Mouse (Mus musculus) E14TG2a.4 (cell line): ENCODE data around the gene 4430402I18Rik.

Source experiments
- H3K27me3 ChIP-seq: 2 replicates; pipeline ENCODE4 v1.6.1; 2014; ENCODE audit warnings: low read length, control low read depth; ENCODE audit not compliant: insufficient read depth
- H3K36me3 ChIP-seq: 2 replicates; pipeline ENCODE4 v1.6.1; 2014; ENCODE audit warnings: low read length, control low read depth; ENCODE audit not compliant: insufficient read depth
- H3K4me1 ChIP-seq: replicated peaks from 2 replicates; pipeline ENCODE4 v1.6.1; 2014; ENCODE audit warnings: low read depth, low read length, control low read depth
- H3K4me3 ChIP-seq: replicated peaks from 2 replicates; pipeline ENCODE4 v1.5.1; 2014; ENCODE audit warnings: mild to moderate bottlenecking, low read length
- H3K9me3 ChIP-seq: 2 replicates; pipeline ENCODE4 v1.6.1; 2014; ENCODE audit warnings: low read length, control low read depth
- CTCF ChIP-seq: conservative IDR thresholded peaks from 2 replicates; pipeline ENCODE4 v1.5.1; 2014; ENCODE audit warnings: low read length
- NANOG ChIP-seq: IDR thresholded peaks from 2 replicates; pipeline ENCODE4 v1.6.1; 2014; ENCODE audit warnings: borderline replicate concordance, low read length, mixed read lengths
- POU5F1 ChIP-seq: IDR thresholded peaks from 2 replicates; pipeline ENCODE4 v1.6.1; 2014; ENCODE audit warnings: low read length, borderline replicate concordance

The 4430402I18Rik gene

GRCm38 (mm10) chr19:28917839-28918238 lies 49.8 kb downstream of the 4430402I18Rik start:
- TF ChIP-seq CTCF (no peak), POU5F1 (no peak), NANOG (no peak)
- Histone ChIP-seq H3K27me3 (no peaks in the 10 kb centered on the region), H3K4me3 (no peak overlapping the region), H3K9me3 (no peaks in the 10 kb centered on the region), H3K36me3 (no peaks in the 10 kb centered on the region), H3K4me1 (no peaks in the 10 kb centered on the region)

GRCm38 (mm10) chr19:28916492-28916891 lies 51.1 kb downstream of the 4430402I18Rik start:
- no peaks in the 10 kb centered on the region for H3K36me3 ChIP-seq
- TF ChIP-seq CTCF (no peak), NANOG (no peak)

DNA sequence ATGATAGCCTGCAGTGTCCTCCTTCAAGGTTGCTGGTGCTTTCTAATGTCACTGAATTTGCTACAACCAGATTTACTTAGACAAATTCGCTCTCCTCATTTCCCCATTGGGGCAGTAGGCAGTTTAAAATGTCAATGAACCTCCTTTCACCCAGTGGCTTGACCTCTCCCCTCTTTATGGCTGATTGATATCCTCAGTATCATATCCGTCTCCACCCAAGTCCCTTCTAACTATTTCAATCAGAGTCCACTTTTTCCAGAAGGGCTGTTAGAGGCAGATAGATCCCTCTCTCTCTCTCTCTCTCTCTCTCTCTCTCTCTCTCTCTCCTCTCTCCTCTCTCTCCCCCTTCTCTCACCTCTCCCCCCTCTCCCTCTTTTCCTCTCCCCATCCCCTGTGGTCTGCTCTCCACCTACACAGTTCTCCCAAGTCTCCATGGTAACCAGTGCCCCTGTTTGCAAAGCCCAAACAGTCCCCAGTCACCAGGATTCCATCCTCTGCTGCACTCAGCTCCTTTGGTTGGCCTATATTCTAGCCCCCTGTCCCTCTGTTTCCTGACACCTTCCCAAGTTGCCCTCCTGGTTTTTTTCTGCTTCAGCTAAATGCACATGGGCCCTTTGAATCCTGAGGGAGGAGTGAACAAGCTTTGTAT lies 51.9 kb downstream of the 4430402I18Rik start:
- no peaks in the 10 kb centered on the region for H3K27me3 ChIP-seq
- TF ChIP-seq CTCF (no peak), POU5F1 (no peak), NANOG (no peak)
- H3K9me3 ChIP-seq, result no peaks in the 10 kb centered on the region
- H3K4me3 ChIP-seq, result no peak overlapping the region
- no peaks in the 10 kb centered on the region for H3K36me3 ChIP-seq
- no peaks in the 10 kb centered on the region for H3K4me1 ChIP-seq

More at GRCm38 (mm10) chr19:28916492-28916891, 51.1 kb downstream of the 4430402I18Rik start:
- H3K4me1 ChIP-seq, result no peaks in the 10 kb centered on the region
- H3K4me3 ChIP-seq, result no peak overlapping the region
- H3K27me3 ChIP-seq, result no peaks in the 10 kb centered on the region
- no peaks in the 10 kb centered on the region for H3K9me3 ChIP-seq

- no peaks in the 10 kb centered on the region for H3K36me3 ChIP-seq
- TF ChIP-seq NANOG (no peak), POU5F1 (no peak), CTCF (no peak)
- no peak overlapping the region for H3K4me3 ChIP-seq
- H3K27me3 ChIP-seq, result no peaks in the 10 kb centered on the region
- no peaks in the 10 kb centered on the region for H3K4me1 ChIP-seq
- H3K9me3 ChIP-seq, result no peaks in the 10 kb centered on the region
Measured at GRCm38 (mm10) chr19:28914598-28914997, 53.0 kb downstream of the 4430402I18Rik start.

DNA sequence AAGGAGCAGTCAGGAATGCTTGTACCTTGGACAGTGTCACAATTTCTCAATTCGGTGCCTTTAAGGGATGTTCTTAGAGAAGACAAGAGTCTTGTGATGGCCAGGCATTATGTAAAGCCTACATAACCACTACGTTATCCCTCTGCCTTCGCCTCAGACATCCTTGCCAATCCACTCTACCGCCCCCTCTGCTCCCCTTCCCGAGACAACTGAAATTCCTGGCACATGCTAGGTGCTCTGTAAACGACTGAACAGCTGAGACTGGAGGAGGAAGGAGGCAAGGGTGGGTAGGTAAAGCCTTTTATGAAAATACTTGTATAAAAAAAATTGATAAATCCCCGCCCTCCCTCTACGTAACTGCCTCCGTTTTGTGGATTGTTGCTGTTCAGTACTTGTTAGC lies 58.9 kb downstream of the 4430402I18Rik start:
- H3K4me3 ChIP-seq, result no peak overlapping the region
- no peaks in the 10 kb centered on the region for H3K9me3 ChIP-seq
- H3K4me1 ChIP-seq, result no peaks in the 10 kb centered on the region
- H3K36me3 ChIP-seq, result no peaks in the 10 kb centered on the region
- TF ChIP-seq NANOG (no peak), POU5F1 (no peak), CTCF (no peak)
- H3K27me3 ChIP-seq, result no peaks in the 10 kb centered on the region

DNA sequence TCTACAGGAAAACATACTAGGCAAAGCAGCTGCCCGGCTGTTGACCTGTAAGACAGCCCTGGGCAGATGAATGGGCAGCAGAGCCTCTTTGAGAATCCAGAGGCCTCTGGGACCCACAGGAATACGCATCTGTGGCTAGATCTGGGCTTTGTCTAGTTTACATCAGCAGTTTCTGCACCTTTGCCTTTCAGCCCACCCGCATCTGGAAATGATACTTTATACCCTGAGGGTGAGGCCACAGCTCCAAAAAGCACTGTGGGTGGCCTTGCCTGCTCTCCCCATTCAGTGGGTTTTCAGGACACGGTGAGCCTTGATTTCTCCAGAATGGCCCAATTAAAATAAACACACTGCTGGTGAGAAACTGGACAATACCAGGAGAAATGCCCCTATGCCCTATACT lies 59.4 kb downstream of the 4430402I18Rik start:
- no peaks in the 10 kb centered on the region for H3K27me3 ChIP-seq
- no peaks in the 10 kb centered on the region for H3K9me3 ChIP-seq
- no peaks in the 10 kb centered on the region for H3K36me3 ChIP-seq
- H3K4me3 ChIP-seq, result no peak overlapping the region
- TF ChIP-seq CTCF (no peak), NANOG (no peak), POU5F1 (no peak)
- H3K4me1 ChIP-seq, result no peaks in the 10 kb centered on the region

DNA sequence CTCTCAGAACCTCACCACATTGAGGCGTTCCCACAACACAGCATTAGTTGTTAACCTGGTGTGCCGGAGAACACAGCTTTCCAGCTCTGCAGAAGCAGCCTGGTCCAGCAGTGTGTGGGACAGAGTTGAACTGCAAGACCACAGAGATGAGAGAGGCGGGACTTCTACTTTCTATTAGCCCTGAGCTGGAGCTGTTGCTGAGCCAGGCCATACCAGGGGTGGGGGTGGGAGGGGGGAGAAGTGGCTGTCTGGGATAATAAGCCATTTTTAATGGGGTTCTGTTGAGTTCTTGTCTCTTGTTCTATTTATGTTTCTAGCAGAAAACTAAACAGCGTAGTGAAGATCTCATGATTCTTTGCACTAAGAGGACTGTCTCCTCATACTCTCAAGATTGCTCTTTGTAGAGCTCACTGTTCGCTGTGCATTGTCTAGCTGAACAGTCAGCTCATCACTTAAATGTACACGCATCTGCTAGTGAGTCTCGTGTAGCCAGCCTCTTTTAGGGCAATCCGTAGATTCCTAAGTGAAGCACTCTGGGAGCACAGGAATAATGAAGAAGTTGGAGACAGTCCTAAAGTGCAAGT lies 64.0 kb downstream of the 4430402I18Rik start:
- TF ChIP-seq CTCF (no peak), NANOG (no peak), POU5F1 (no peak)
- H3K36me3 ChIP-seq, result no peaks in the 10 kb centered on the region
- H3K4me3 ChIP-seq, result no peak overlapping the region

DNA sequence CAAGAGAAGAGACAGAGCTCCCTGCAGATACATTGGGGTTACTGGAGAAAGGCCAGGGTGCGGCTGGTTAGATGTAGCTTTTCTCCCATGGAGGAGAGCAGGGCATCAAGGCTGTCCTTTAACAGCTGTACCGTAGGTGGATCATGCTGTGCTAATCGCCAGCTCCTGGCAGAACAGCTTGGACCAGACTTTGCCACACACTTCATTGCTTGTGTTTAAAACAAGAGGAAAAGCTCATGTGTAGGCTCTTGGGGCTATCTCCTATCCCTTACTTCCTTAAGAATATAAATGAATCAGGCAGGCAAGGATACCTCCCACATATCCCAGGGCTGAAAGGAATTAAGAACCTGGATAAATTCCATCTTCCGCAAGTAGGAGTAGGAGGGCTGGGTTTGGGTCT lies 64.8 kb downstream of the 4430402I18Rik start:
- no peaks in the 10 kb centered on the region for H3K4me1 ChIP-seq
- H3K9me3 ChIP-seq, result no peaks in the 10 kb centered on the region
- H3K36me3 ChIP-seq, result no peaks in the 10 kb centered on the region
- H3K4me3 ChIP-seq, result no peak overlapping the region
- H3K27me3 ChIP-seq, result no peaks in the 10 kb centered on the region
- no peak for TF ChIP-seq NANOG
- no peak for TF ChIP-seq POU5F1
- TF ChIP-seq CTCF, result no peak

More for the DNA sequence above, 64.0 kb downstream of the 4430402I18Rik start:
- Histone ChIP-seq H3K9me3 (no peaks in the 10 kb centered on the region), H3K4me1 (no peaks in the 10 kb centered on the region), H3K27me3 (no peaks in the 10 kb centered on the region)

- H3K36me3 ChIP-seq, result no peaks in the 10 kb centered on the region
- TF ChIP-seq NANOG (no peak), POU5F1 (no peak), CTCF (no peak)
- H3K4me1 ChIP-seq, result no peaks in the 10 kb centered on the region
- H3K27me3 ChIP-seq, result no peaks in the 10 kb centered on the region
- no peak overlapping the region for H3K4me3 ChIP-seq
- no peaks in the 10 kb centered on the region for H3K9me3 ChIP-seq
Measured at GRCm38 (mm10) chr19:28902111-28902510, 65.5 kb downstream of the 4430402I18Rik start.
